Mouse (Mus musculus) liver (tissue): Measurements from ENCODE around the gene Caprin1.

ENCODE experiments used
- DNase-seq: peaks from one replicate; pipeline ENCODE4 v3.0.0-alpha.2; 2020; ENCODE audit warnings: mixed read lengths

Caprin1 gene

DNA sequence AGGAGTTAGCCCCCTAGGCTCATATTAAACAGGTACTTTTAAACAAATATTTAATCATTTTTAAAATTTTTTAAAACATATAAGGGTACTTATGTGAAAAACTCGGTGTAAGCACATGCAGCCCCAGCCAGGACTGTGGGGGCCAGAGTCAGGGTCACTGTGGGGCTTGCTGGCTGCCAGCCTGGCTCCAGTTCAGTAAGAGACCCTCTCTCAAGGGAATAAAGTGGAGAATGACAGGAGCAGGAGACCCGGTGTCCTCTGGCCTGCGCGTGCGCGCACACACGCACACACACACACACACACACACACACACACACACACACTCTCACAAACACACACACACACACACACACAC, 78.2 kb downstream of the Caprin1 start:
- no peak for DNase-seq

DNA sequence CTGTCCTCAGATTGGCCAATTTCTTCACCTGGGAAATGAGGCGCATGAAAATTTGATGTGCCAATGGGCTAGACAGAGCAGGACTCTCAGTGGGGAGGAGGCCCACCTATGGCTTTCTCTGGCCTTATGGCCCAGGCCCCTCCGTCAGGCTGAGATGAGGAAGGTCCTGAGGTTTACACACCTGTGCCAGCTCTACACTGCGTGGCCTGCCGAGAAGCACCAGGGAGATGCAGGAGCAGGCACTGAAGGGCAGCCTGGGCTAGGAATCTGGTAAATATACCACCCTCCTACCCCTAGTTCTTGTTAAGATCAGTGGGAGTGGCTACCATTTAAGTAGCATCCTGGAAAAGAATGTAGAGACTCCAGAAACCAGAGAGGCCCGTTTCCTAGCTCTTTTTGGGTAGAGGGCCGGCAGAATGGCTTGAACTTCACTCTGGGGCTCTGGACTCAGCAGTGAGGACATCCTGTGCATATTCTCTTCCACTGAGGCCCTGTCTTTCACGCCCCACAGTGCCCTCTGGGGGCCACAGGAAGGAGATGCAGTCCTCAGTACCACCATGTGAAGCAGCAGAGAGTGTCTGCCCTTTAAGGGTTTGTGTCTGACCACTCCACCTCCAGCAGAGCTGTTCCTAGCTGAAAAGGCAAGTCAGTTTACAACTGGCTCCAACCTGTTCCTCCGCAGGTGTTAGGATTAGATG, 78.7 kb downstream of the Caprin1 start:
- DNase-seq = peak; percentile 63

DNA sequence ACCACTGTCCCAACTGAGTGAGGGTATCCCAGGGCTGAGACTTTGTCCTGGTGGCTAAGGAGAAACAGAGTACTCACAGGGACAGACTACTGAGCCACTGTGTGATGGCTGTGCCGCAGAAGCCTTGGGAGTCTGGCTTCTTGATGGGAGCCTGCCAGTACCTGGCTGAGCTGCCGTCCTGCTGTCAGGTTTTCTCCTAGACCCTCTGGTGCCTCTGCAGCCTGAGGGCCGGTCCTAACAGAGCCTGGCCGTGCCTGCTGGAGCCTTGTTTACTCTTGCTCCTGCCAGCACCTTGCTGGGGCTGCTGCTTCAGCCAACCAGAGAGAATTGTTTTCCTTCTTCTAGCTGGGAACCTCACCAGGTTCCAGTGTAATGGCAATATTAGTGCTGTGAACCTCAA, 83.0 kb downstream of the Caprin1 start:
- no peak for DNase-seq

DNA sequence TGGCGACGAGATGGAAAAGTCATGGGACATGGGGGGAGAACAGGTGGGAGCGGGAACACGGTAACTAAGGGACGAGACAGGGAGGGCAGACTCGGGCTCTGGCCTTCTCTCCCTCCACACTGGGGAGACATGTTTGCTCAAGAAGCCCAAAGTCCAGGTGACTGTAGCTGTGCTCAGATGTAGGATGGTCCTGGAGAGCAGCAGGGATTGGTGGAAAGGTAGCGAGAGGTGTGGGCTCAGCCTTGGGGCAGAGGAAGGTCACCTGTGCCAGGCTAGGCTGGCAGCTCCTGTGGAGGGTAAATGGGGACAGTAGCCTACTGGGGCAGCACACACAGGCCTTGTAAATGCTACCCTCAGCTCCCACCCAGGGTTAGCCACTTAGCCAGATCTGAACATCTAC, 83.6 kb downstream of the Caprin1 start:
- DNase-seq = peak; percentile 24
